Mouse (Mus musculus): ENCODE results near the gene Slc12a4. TPM values are rescaled to one million over a fixed set of nuclear protein-coding genes. Genes with fewer than 3 reads are reported as not detected.
A peak's percentile ranks its signal among the peaks of the same experiment; 100 is the strongest.
"Not testable (repeated sequence)": the region's sequence is repeated elsewhere in the genome, so short reads cannot be mapped to it uniquely, and the experiment has no call there.

Gene Slc12a4
- polyA plus RNA-seq, 1 experiment from 2014 or later = 12.0 TPM

DNA sequence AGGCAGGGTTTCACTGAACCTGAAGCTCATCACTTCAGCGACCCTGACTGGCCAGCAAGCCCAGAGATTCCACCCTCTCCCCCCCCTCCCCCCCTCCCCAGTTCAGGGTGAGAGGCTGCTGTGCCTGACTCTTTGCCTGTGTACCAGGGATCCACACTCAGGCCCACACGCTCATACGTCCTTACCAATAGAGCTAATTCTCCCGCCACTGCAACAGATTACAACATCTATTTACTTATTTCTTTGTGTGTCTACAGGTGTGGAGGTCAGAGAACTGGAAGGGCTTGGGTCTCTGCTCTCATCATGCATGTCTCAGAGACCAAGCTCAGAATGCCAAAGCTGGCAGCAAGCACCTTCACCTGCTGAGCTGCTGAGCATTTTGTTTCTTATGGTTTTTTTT, 27.3 kb upstream of the Slc12a4 start:
- Histone ChIP-seq H3K27me3 (no peaks in the 10 kb centered on the region), H3K36me3 (replicated peaks) (no peaks in the 10 kb centered on the region), H3K27ac (no peak overlapping the region), H3K4me2 (no peak overlapping the region), H3K9me3 (no peaks in the 10 kb centered on the region), H3K9ac (no peak overlapping the region), H3K4me1 (no peaks in the 10 kb centered on the region), H3K4me3 (replicated peaks) (no peak overlapping the region)
- no peak for ATAC-seq (ENCODE audit: low FRiP score)
- WGBS = 59% methylated on average over 4 of the region's 4 CpGs

DNA sequence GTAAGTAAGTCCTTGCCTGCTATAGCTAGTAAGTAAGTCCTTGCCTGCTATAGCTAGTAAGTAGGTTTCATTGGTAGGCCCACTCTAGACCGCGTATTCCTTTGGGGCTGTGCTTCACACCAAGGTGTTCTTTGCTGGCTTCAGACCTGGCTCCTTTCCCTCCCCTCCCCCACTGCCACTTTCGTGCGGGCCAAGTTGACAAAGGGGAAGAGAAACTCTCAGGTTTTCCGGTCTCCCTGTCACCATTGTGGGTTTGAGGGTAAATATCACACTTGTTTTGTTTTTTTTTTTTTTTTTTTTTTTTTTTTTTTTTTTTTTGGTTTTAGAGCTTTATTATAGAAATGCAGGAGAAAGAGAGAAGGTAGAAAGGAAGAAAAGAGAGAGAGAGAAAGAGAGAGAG, 26.6 kb upstream of the Slc12a4 start:
- WGBS = 64% methylated on average over 5 of the region's 5 CpGs
- no peaks in the 10 kb centered on the region for H3K36me3 ChIP-seq (replicated peaks)

GRCm38 (mm10) chr8:105991546-105991945, 25.6 kb upstream of the Slc12a4 start:
- Histone ChIP-seq H3K9ac (no peak overlapping the region), H3K4me2 (no peak overlapping the region), H3K4me3 (replicated peaks) (no peak overlapping the region), H3K4me1 (no peaks in the 10 kb centered on the region), H3K27me3 (no peaks in the 10 kb centered on the region), H3K9me3 (no peaks in the 10 kb centered on the region), H3K36me3 (replicated peaks) (no peaks in the 10 kb centered on the region), H3K27ac (no peak overlapping the region)
- whole genome bisulfite sequencing = 87% methylated on average over 2 of the region's 2 CpGs
- ATAC-seq (ENCODE audit: low FRiP score) = no peak

More for the DNA sequence above, 26.6 kb upstream of the Slc12a4 start:
- no peaks in the 10 kb centered on the region for H3K9me3 ChIP-seq
- H3K4me2 ChIP-seq = no peak overlapping the region
- no peak for ATAC-seq (ENCODE audit: low FRiP score)
- H3K9ac ChIP-seq = no peak overlapping the region
- no peaks in the 10 kb centered on the region for H3K27me3 ChIP-seq
- no peak overlapping the region for H3K27ac ChIP-seq
- H3K4me3 ChIP-seq (replicated peaks) = no peak overlapping the region
- H3K4me1 ChIP-seq = no peaks in the 10 kb centered on the region

DNA sequence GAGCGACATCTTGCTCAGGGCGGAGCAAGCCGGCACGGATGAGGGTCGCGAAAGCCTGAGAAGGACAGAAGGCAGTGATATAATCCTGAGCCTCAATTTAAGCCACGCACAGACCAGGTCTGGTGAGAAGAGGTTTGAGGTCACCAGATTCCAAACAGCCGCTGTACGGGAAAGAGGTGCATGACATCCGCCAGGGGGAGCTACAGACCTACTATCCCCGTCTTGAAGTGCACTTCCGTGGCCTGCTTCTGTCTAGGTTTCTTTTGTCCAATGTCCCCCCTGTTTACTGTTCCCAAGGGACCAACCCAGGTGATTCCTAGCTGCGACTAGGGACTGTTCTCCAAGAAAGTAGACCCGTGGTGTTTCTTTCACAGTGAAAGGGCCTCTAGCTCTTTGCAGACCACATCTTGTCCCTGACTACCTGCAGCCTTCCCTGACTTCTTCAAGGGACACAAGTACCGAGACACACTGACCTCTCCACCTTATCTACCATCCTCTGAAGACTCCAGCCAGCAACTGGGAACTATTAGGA, 25.0 kb upstream of the Slc12a4 start, which contains the start of gene Dus2:
Dus2 (plus strand) TSS at position 482 of the 532 bp plus-strand sequence.
- H3K9me3 ChIP-seq = no peaks in the 10 kb centered on the region
- H3K36me3 ChIP-seq (replicated peaks) = no peaks in the 10 kb centered on the region
- no peaks in the 10 kb centered on the region for H3K27me3 ChIP-seq
- no peak within 1 kb of the TSS for H3K27ac ChIP-seq
- H3K9ac ChIP-seq = no peak within 1 kb of the TSS
- ATAC-seq (ENCODE audit: low FRiP score) = peak; percentile 65
- H3K4me3 ChIP-seq (replicated peaks) = no peak within 1 kb of the TSS
- 11% methylated on average over 15 of the region's 15 CpGs for WGBS
- H3K4me1 ChIP-seq = no peaks in the 10 kb centered on the region
- peak within 1 kb of the TSS; percentile 22; the same call in 1 of the 2 replicates for H3K4me2 ChIP-seq

- WGBS = 83% methylated on average over 11 of the region's 11 CpGs
- no peak for ATAC-seq (ENCODE audit: low FRiP score)
- Histone ChIP-seq H3K4me2 (no peak overlapping the region), H3K4me1 (no peaks in the 10 kb centered on the region), H3K4me3 (replicated peaks) (no peak overlapping the region), H3K27ac (no peak overlapping the region), H3K9ac (no peak overlapping the region), H3K27me3 (no peaks in the 10 kb centered on the region), H3K9me3 (no peaks in the 10 kb centered on the region), H3K36me3 (replicated peaks) (no peaks in the 10 kb centered on the region)
Observed at GRCm38 (mm10) chr8:105988546-105988945, 22.6 kb upstream of the Slc12a4 start.

DNA sequence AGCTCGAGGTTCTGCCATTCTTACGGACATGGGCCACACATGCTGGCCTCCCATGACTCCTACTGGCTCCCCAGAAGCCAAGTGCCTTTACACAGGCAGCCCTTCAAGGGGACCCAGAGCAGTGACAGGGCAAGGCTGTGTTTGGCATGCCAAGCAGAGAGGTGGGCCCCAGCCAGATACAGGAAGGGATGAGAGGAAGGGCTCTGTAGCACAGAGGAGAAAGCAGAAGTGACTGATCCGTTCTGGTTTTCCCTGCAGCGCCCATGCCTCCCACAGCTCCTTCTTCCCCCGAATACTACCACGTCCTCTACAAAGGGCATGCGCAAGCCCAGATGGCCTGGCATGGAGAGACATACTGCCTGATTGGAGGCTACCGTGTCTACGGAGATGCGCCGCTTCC, 17.5 kb upstream of the Slc12a4 start:
- not testable (repeated sequence) for H3K4me2 ChIP-seq; H3K9me3 ChIP-seq; H3K27me3 ChIP-seq; H3K4me3 ChIP-seq (replicated peaks); H3K36me3 ChIP-seq (replicated peaks); ATAC-seq (ENCODE audit: low FRiP score); H3K27ac ChIP-seq; H3K4me1 ChIP-seq; H3K9ac ChIP-seq
- 84% methylated on average over 11 of the region's 11 CpGs for WGBS

DNA sequence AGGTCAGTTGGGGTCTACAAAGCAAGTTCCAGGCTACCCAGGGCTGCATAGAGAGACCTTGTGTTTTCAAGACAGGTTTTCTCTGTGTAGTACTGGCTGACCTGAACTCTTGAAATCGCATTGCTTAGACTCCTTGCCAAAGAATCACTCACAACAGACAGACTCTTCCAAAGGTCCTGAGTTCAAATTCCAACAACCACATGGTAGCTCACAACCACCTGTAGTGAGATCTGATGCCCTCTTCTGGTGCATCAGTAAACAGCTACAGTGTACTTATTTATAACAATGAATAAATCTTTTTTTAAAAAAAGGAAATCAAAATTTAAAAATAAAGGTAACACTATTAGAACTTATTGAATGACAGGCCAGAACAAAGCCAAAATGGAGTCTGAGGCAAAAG, 15.2 kb upstream of the Slc12a4 start:
- no peaks in the 10 kb centered on the region for H3K4me1 ChIP-seq
- H3K27me3 ChIP-seq = no peaks in the 10 kb centered on the region
- no peak overlapping the region for H3K4me3 ChIP-seq (replicated peaks)
- WGBS = 100% methylated on average over 1 of the region's 1 CpGs
- H3K27ac ChIP-seq = no peak overlapping the region
- no peak overlapping the region for H3K4me2 ChIP-seq
- no peak overlapping the region for H3K9ac ChIP-seq
- H3K36me3 ChIP-seq (replicated peaks) = no peaks in the 10 kb centered on the region
- no peaks in the 10 kb centered on the region for H3K9me3 ChIP-seq
- no peak for ATAC-seq (ENCODE audit: low FRiP score)

- WGBS = 92% methylated on average over 15 of the region's 15 CpGs
Observed at GRCm38 (mm10) chr8:105979325-105979724, 13.4 kb upstream of the Slc12a4 start, which contains the start of gene Dpep3. Gene Dpep3 (minus strand): TSS chr8:105979429.

DNA sequence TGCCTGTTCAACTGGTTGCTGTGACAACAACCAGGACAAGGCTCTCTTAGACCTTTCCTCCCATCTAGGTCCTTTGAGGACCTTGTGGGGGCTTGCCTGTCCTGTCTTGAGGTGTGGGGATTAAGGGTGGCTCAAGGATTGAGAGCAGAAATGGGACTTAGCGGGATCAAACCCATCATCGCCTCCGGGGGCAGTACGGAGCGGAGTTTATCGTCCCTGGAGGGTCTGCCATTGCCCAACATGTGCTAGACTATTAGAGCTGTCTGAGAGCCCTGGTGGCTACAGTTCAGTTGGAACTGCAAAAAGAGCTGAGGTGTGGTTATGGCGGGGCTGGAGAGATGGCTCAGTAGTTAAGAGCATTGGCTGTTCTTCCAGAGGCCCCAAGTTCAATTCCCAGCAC, 9.5 kb upstream of the Slc12a4 start:
- no peaks in the 10 kb centered on the region for H3K36me3 ChIP-seq (replicated peaks)
- no peak overlapping the region for H3K9ac ChIP-seq
- H3K4me2 ChIP-seq = no peak overlapping the region
- no peak for ATAC-seq (ENCODE audit: low FRiP score)
- no peaks in the 10 kb centered on the region for H3K9me3 ChIP-seq
- WGBS = 51% methylated on average over 7 of the region's 7 CpGs
- H3K27ac ChIP-seq = no peak overlapping the region
- H3K4me1 ChIP-seq = no peaks in the 10 kb centered on the region
- H3K4me3 ChIP-seq (replicated peaks) = no peak overlapping the region
- no peaks in the 10 kb centered on the region for H3K27me3 ChIP-seq

More at GRCm38 (mm10) chr8:105979325-105979724, 13.4 kb upstream of the Slc12a4 start, which contains the start of gene Dpep3:
- Histone ChIP-seq H3K36me3 (replicated peaks) (no peaks in the 10 kb centered on the region), H3K27me3 (no peaks in the 10 kb centered on the region), H3K4me2 (no peak within 1 kb of the TSS), H3K4me3 (replicated peaks) (no peak within 1 kb of the TSS), H3K4me1 (no peaks in the 10 kb centered on the region), H3K27ac (no peak within 1 kb of the TSS), H3K9ac (no peak within 1 kb of the TSS), H3K9me3 (no peaks in the 10 kb centered on the region)
- no peak for ATAC-seq (ENCODE audit: low FRiP score)

DNA sequence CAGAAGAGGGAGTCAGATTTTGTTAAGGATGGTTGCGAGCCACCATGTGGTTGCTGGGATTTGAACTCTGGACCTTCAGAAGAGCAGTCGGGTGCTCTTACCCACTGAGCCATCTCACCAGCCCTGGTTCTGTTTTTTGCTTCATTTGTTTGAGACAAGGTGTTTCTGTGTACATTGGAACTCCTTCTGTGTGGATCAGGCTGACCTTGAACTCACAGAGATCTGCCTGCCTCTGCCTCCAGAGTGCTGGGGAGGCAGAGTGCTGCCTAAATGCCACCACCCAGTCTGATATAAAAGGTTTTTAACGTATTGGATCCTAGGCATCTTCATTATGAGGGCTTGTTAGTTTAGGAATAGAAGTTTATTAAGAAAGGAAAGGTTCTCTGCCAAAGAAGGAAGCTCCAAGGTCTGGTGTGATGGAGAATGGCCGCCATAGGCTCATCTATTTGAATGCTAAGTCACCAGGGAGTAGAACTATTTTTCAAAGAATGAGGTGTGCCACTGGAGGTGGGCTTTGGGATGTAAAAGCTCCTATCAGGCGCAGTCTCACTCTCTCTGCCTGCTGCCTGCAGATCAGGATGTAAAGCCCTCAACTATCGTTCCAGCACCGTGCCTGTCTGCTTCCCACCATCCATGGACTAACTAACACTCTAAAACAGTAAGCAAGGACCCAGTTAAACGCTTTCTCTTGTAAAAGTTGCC, 5.3 kb upstream of the Slc12a4 start:
- peaks cover 20% of the 10 kb centered on the region for H3K27me3 ChIP-seq
- WGBS = 71% methylated on average over 8 of the region's 8 CpGs
- no peak overlapping the region for H3K4me3 ChIP-seq (replicated peaks)
- no peaks in the 10 kb centered on the region for H3K36me3 ChIP-seq (replicated peaks)
- H3K27ac ChIP-seq = no peak overlapping the region
- peaks cover 8% of the 10 kb centered on the region for H3K4me1 ChIP-seq
- ATAC-seq (ENCODE audit: low FRiP score) = no peak
- H3K9me3 ChIP-seq = no peaks in the 10 kb centered on the region
- no peak overlapping the region for H3K9ac ChIP-seq
- H3K4me2 ChIP-seq = no peak overlapping the region

DNA sequence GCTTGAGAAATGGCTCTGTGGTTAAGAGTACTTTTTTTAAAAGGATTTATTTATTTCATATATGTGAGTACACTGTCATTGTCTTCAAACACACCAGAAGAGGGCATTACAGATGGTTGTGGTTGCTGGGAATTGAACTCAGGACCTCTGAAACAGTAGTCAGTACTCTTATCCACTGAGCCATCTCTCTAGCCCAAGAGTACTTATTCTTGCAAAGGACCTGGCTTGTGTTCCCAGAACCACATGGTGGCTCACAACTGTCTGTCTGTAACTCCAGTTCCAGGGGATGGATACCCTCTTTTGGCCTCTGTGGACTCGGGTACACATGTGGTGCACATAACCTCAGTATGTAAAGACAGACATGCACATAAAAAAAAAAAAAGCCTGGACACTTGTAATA, 3.5 kb upstream of the Slc12a4 start:
- Histone ChIP-seq H3K9ac (no peak overlapping the region), H3K27ac (no peak overlapping the region), H3K4me3 (replicated peaks) (no peak overlapping the region), H3K4me2 (no peak overlapping the region), H3K4me1 (peaks cover 22% of the 10 kb centered on the region), H3K36me3 (replicated peaks) (no peaks in the 10 kb centered on the region), H3K9me3 (no peaks in the 10 kb centered on the region), H3K27me3 (peaks cover 38% of the 10 kb centered on the region)
- 76% methylated on average over 1 of the region's 1 CpGs for WGBS
- no peak for ATAC-seq (ENCODE audit: low FRiP score)

DNA sequence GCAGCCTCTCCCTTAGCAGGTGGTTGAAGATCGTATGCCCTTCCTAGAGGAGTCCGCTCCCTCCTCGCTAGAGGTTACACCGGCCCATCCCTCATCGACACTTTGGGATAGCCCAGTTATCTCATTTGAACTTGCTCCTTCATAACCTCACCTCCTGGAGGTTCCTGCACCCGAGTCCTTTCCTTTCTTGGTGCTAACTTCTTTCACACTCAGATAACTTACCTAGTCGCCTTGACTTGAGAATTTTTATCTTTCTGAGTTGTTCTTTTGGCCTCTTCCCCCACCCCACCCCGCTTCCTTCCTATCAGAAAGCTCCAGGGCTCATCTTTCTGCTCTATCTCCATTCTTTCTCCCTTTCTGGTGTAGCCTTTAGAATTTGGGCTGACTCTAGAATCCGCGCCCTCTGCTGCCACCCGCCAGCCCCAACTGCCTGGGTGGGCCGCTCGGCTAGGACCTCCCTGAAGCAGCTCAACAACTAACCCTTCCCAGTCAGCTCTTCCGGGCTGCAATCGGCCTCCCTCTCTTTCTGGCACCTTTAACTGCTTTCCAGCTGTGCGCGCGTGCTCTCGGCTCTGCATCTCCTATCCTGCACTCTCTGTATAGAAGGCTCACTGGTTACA, 905 bp upstream of the Slc12a4 start:
- Histone ChIP-seq H3K4me3 (replicated peaks) (no peak overlapping the region), H3K4me2 (peak overlapping the region; percentile 76), H3K27me3 (peaks cover 47% of the 10 kb centered on the region), H3K9ac (no peak overlapping the region), H3K9me3 (no peaks in the 10 kb centered on the region), H3K36me3 (replicated peaks) (no peaks in the 10 kb centered on the region), H3K4me1 (peaks cover 22% of the 10 kb centered on the region), H3K27ac (no peak overlapping the region)
- WGBS = 5% methylated on average over 19 of the region's 19 CpGs
- no peak for ATAC-seq (ENCODE audit: low FRiP score)

Measured in forebrain, embryonic 12.5 days (tissue).